Mouse (Mus musculus) heart, adult 18-20 months (tissue): ENCODE measurements around the gene Gm9376. TPM values are rescaled to one million over a fixed set of nuclear protein-coding genes. Genes with fewer than 3 reads are reported as not detected.

Experiments used
- DNase-seq, 2 experiments: peaks; one replicate each; pipeline ENCODE4 v3.0.0; 2021 to 2022; ENCODE audit warnings: mixed read lengths in 1 of 2
- microRNA-seq, 2 experiments: library from miRNA; unstranded; fragments of <30 nt; microRNA quantifications; one replicate each; pipeline ENCODE4 v1.2.0; 2022
- total RNA-seq, 2 experiments: library from RNA; stranded (reverse); gene quantifications; 2 replicates each; pipeline ENCODE4 v1.2.3; 2021

Gm9376 gene
- total RNA-seq, 2 experiments from 2014 or later: not detected

DNA sequence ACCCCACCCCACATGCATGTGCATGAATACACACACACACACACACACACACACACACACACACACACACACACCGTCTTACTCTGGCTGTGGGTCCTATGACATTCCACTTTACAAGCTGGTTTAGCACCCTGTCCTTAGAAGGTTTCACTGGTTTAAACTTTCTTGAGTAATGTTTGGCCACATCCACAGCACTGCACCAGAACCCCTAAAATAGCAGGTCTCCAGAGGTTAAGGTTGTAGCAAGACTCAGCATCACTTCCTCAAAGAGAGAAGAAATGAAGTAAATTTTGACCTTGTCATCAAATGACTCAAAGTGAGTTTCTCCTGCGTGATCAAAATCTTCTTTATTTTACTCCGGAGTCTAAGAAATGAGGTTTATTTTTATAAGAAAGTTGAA is 15.5 kb downstream of the Gm9376 start:
- DNase-seq: no peak

- DNase-seq: no peak
Measured at GRCm38 (mm10) chr14:118282917-118283316, 16.2 kb downstream of the Gm9376 start.

DNA sequence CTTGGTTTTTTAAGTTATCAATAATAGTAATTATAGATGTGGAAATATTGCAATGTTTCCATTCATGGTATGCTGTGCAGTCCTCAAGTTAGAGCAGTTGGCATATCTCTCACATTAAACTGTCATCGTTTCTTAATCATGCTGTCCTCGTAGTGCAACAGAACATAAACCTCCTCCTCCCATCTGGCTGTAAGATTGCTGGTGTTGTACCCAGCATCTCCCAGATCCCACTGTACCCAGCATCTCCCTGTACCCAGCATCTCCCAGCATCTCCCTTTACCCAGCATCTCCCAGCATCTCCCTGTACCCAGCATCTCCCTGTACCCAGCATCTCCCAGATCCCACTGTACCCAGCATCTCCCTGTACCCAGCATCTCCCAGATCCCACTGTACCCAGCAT is 19.3 kb downstream of the Gm9376 start:
- DNase-seq: no peak

- peak in 1 of 2 experiments; percentile 4 for DNase-seq
Measured at GRCm38 (mm10) chr14:118289133-118289532, 22.4 kb downstream of the Gm9376 start.

DNA sequence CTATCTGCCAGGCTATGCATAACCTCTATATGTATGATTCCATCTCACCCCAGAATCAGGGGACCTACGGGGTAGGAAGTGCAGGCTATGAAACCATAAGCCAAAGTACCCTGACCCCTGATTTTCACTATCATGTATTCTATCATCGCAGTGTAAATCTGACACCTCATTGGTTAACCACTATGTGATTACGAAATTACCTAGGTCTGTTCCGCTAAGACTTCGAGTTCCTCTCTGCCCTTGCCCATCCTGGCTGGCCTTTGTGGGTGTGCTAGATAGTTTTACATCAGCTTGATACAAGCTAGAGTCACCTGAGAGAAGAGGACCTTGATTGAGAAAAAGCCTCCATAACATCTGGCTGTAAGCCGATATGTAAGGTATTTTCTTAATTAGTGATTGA is 23.2 kb downstream of the Gm9376 start:
- no peak for DNase-seq

- no peak for DNase-seq
Measured at GRCm38 (mm10) chr14:118302606-118303005, 35.8 kb downstream of the Gm9376 start.

DNA sequence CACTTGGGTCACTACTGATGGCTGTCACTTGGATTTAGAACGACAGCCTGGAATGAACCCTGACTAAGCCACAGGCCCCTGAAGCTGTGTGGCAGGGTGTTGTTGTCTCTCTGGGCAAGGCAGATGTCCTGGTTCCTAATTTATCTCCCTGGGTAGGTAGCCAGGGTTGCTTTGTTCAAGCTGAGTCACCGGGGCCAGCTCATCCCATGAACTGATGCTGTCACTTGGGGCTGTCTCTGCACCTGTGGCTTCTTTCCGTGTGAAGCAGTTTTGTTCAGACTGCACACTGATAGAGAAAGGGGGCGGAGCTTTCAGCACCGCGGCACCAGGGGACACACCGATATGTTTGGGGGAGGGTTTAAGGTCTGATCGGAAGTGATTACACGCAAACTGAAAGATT is 37.8 kb downstream of the Gm9376 start:
- no peak for DNase-seq

- DNase-seq: peak; percentile 5 to 20
Measured at GRCm38 (mm10) chr14:118305951-118306350, 39.2 kb downstream of the Gm9376 start.

DNA sequence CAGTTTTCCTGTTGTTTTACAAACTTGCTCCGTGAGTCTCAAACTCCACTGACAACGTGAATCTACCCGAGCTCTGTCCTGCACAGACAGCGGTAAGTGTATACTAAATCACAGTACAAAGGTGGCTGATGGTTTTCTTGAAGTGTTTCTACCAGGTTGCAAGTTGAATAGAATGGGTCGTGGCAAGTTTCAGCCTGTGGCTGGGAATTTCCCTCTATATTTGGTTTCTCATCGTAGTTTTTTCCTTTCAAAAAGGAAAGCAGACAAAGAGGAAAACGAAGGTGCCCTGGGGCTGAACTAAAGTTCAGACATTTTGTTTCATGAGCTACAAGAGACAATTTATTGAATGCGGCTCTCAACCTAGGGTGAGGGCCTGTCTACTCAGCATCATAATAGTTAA is 40.3 kb downstream of the Gm9376 start:
- DNase-seq: no peak

GRCm38 (mm10) chr14:118311703-118312102 is 44.9 kb downstream of the Gm9376 start:
- DNase-seq: no peak

DNA sequence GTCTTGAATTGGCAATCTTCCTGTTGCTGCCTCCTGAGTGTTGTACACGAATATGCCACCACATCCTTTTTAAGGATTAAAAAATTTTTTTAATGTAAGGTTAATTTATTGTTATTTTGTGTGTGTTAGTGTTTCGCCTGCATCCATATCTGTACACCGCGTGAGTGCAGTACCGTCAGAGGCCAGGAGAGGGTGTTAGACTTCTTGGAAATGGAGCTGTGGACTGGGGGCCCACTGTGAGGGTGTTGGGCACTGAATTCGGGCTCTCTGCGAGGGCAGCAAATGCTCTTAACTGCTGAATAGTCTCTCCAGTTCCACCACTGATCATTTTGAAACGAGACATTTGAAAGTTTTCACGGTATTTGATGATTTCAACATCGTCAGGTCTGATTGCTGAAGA is 45.9 kb downstream of the Gm9376 start:
- no peak for DNase-seq

DNA sequence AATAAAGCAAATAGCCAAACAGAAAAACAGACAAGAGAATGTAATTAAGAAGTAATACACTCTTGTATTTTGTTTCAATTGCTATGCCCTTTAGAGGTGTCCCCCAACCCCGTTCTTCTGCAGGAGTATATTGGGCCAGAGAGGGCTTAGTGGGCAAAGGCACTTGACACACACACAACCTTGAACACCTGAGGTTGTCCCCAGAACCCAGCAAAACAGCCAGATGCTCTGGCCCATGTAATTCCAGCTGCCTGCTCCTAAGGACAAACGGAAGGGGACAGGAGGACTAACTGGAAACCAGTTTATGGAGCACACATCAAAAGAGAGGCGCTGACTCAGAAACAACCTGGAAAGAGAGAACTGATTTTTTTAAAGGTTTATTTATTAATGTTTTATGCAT is 47.2 kb downstream of the Gm9376 start:
- no peak for DNase-seq

DNA sequence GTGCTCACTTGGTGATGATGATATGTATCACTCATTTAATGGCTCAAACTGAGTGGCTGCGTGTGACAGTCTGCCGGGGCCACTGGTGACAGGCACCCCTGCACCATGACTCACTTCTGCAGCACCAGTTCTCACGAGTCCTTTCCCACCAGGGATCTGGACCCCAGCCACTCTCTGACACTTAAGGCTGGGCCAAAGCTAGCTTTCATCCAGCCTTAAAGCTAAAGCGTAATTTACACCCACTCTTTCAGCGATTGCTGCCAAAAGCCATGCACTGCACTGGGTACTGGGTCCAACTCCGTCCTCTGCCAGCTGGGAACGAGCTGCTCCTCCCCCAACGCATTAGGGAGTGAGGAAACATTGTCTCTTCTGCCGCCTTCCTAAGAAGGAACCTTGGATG is 50.5 kb downstream of the Gm9376 start:
- DNase-seq: no peak

Small RNA genes within 50 kb of the gene (microRNA-seq; reads per million reads assigned to microRNA genes)
- 0 reads per million in 2 experiments for gene Mir6241

Other genes starting within 250 kb of the Gm9376 start
- 1 to 10 TPM; 3.2 to 6.0 TPM for gene Dct, start 214.7 kb upstream of the Gm9376 start, total RNA-seq
- 10 to 100 TPM in 1 of 2 experiments, 1 to 10 TPM in 1; 8.4 to 10.5 TPM for gene Tgds, start 134.2 kb upstream of the Gm9376 start, total RNA-seq
- gene Gpr180, start 129.8 kb upstream of the Gm9376 start, total RNA-seq: 10 to 100 TPM; 19.7 to 20.0 TPM
- under 1 TPM in 1 of 2 experiments, not detected in 1; 0.23 TPM for gene Sox21, start 29.9 kb upstream of the Gm9376 start, total RNA-seq